Mouse (Mus musculus): ENCODE results near the gene Ccnh. TPM values are rescaled to one million over a fixed set of nuclear protein-coding genes. Genes with fewer than 3 reads are reported as not detected.

The Ccnh gene
- total RNA-seq (2012; rRNA removed) (38.1 and 39.3 TPM in 2 replicates), total RNA-seq (2014; rRNA removed) (85.4 and 99.9 TPM in 2 replicates), polyA plus RNA-seq (2012; ENCODE audit: insufficient read length, low read depth) (106 and 109 TPM in 2 replicates)

DNA sequence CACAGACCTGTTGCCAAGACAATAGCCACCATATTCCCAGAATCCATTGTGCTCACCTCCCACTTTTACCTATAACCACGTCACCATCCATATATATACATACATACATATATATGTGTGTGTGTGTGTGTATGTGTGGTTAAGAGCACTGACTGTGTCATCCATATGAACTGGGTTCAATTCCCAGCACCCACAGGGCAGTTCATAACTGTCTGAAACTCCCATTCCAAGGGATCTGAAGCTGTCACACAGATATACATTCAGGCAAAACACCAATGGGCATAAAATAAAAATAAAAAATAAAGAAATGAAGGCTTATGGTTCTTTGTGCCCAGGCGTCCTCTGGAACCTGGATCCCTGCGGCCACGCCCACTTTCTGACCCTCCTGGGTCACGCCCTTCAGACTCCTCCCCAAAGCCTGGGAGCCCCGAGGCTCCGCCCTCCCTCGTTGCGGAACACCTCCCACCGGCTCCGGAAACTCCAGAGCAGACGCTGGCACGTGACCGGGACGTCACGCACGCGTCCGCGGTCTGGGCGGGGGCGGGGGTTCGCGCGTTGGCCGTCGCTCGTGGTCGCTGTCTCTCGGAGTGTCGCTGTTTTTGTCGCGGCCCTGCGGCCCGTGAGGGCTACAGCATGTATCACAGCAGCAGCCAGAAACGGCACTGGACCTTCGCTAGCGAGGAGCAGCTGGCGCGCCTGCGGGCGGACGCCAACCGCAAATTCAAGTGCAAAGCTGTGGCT, at the start of gene Ccnh:
TSS of gene Ccnh (plus strand) at position 506 of the 741 bp plus-strand sequence.
- peak within 1 kb of the TSS; percentile 56 for H3K4me2 ChIP-seq (ENCODE audit: insufficient read depth, low read depth, poor library complexity, severe bottlenecking)
- in situ Hi-C loops (cut with MboI; ENCODE audit: low pct_ligation_motif_present, low pct_unique_long_range_greater_than_20kb, low sequenced_read_pairs) (no loop called here), dilution Hi-C loops (cut with MboI; ENCODE audit: extremely low pct_ligation_motif_present, extremely low pct_unique_long_range_greater_than_20kb, low sequenced_read_pairs) (no loop called here)
- peak within 1 kb of the TSS; percentile 42 for H3K27ac ChIP-seq (ENCODE audit: insufficient read depth, low read depth)
- H3K9ac ChIP-seq (ENCODE audit: insufficient read depth, low read depth): peak within 1 kb of the TSS; percentile 55
- no peaks in the 10 kb centered on the region for H3K27me3 ChIP-seq (replicated peaks)
- H3K79me2 ChIP-seq (replicated peaks; ENCODE audit: control insufficient read depth, extremely low read depth, insufficient read depth, poor library complexity, severe bottlenecking): no peaks in the 10 kb centered on the region
- peaks cover 0 to 12% of the 10 kb centered on the region in 2 experiments; a peak in 2 of 4 replicates for H3K4me1 ChIP-seq (ENCODE audit: control insufficient read depth in 1 of 2, insufficient read depth in 2 of 2)
- H3K9me3 ChIP-seq (replicated peaks; ENCODE audit: low read length): no peaks in the 10 kb centered on the region
- peak within 1 kb of the TSS; percentile 92 to 96 (median 92) for H3K4me3 ChIP-seq (replicated peaks in 1 of 3; ENCODE audit: low read depth in 2 of 3, low read length in 2 of 3, poor library complexity in 1 of 3)
- DNase-seq (ENCODE audit: extremely low read depth): peak; percentile 91
- peaks cover 9 to 25% of the 10 kb centered on the region in 2 experiments for H3K36me3 ChIP-seq (replicated peaks in 1 of 2; ENCODE audit: control insufficient read depth in 1 of 2, insufficient read depth in 1 of 2, low read length in 1 of 2)
- TF ChIP-seq MXI1 (IDR thresholded peaks at IDR 0.05; ENCODE audit: low read depth, low read length) (peak; percentile 85), ZMIZ1 (IDR thresholded peaks at IDR 0.05; ENCODE audit: low read depth, low read length) (no peak), RAD21 (IDR thresholded peaks at IDR 0.05; ENCODE audit: low read depth, low read length) (no peak), SMC3 (IDR thresholded peaks at IDR 0.05; ENCODE audit: low read depth, low read length) (no peak), USF2 (conservative IDR thresholded peaks at IDR 0.05; ENCODE audit: low read depth, low read length) (peak; percentile 87), CHD1 (IDR thresholded peaks at IDR 0.05; ENCODE audit: low read depth, low read length) (no peak), MAFK (IDR thresholded peaks at IDR 0.05; ENCODE audit: insufficient replicate concordance, low read length) (no peak), ZNF384 (IDR thresholded peaks at IDR 0.05; ENCODE audit: low read depth, low read length) (no peak), TBP (conservative IDR thresholded peaks at IDR 0.05; ENCODE audit: low read depth, low read length) (no peak), POLR2A (IDR thresholded peaks at IDR 0.05; ENCODE audit: low read depth, low read length) (peak; percentile 82), E2F4 (IDR thresholded peaks at IDR 0.05; ENCODE audit: insufficient replicate concordance, low read depth, low read length) (no peak), EP300 (IDR thresholded peaks at IDR 0.05; ENCODE audit: low read length) (no peak), POLR2AphosphoS2 (IDR thresholded peaks at IDR 0.05; ENCODE audit: low read depth, low read length) (no peak), NELFE (IDR thresholded peaks at IDR 0.05; ENCODE audit: low read depth, low read length) (peak; percentile 74), IRF4 (IDR thresholded peaks at IDR 0.05; ENCODE audit: low read depth, low read length) (peak; percentile 43; the same call in 1 of the 2 replicates), TCF12 (IDR thresholded peaks at IDR 0.05; ENCODE audit: low read depth, low read length) (peak; percentile 46; the same call in 1 of the 2 replicates), ZC3H11A (IDR thresholded peaks at IDR 0.05; ENCODE audit: low read depth, low read length) (no peak), HCFC1 (IDR thresholded peaks at IDR 0.05; ENCODE audit: low read depth, low read length) (peak; percentile 75), UBTF (IDR thresholded peaks at IDR 0.05; ENCODE audit: low read depth, low read length) (no peak), ELF1 (IDR thresholded peaks at IDR 0.05; ENCODE audit: low read depth, low read length) (peak; percentile 75), MAX (IDR thresholded peaks at IDR 0.05; ENCODE audit: low read length) (peak; percentile 90), JUN (IDR thresholded peaks at IDR 0.05; ENCODE audit: insufficient read depth, low read depth, low read length) (no peak), RCOR1 (conservative IDR thresholded peaks at IDR 0.05; ENCODE audit: low read depth, low read length) (no peak), KAT2A (IDR thresholded peaks at IDR 0.05; ENCODE audit: insufficient replicate concordance, low read length) (no peak), GABPA (IDR thresholded peaks at IDR 0.05; ENCODE audit: insufficient replicate concordance, low read depth, low read length) (no peak), CTCF (conservative IDR thresholded peaks at IDR 0.05 in 1 of 2, IDR thresholded peaks at IDR 0.05 in 1 of 2; ENCODE audit: low read depth in 2 of 2, low read length in 2 of 2) (no peak), ETS1 (conservative IDR thresholded peaks at IDR 0.05; ENCODE audit: low read depth, low read length) (peak; percentile 35; the same call in 1 of the 2 replicates), PAX5 (IDR thresholded peaks at IDR 0.05; ENCODE audit: low read length) (no peak), MEF2A (IDR thresholded peaks at IDR 0.05; ENCODE audit: borderline replicate concordance, low read depth, low read length) (no peak; the same call in 1 of the 2 replicates), JUND (conservative IDR thresholded peaks at IDR 0.05; ENCODE audit: low read depth, low read length) (no peak), SIN3A (IDR thresholded peaks at IDR 0.05; ENCODE audit: low read length) (no peak), USF1 (IDR thresholded peaks at IDR 0.05; ENCODE audit: low read depth, low read length) (peak; percentile 94), BHLHE40 (IDR thresholded peaks at IDR 0.05; ENCODE audit: low read depth, low read length) (peak; percentile 99), ZKSCAN1 (IDR thresholded peaks at IDR 0.05; ENCODE audit: borderline replicate concordance, low read depth, low read length) (no peak), CHD2 (IDR thresholded peaks at IDR 0.05; ENCODE audit: low read length) (no peak), MAZ (IDR thresholded peaks at IDR 0.05; ENCODE audit: low read depth, low read length) (peak; percentile 100), MYC (IDR thresholded peaks at IDR 0.05; ENCODE audit: low read depth, low read length) (no peak), NRF1 (IDR thresholded peaks at IDR 0.05; ENCODE audit: low read depth, low read length) (peak; percentile 47)
